Mouse (Mus musculus) limb, embryonic 14.5 days (tissue): ENCODE measurements around the gene Disp3. TPM values are rescaled to one million over a fixed set of nuclear protein-coding genes. Genes with fewer than 3 reads are reported as not detected.

Source experiments
- ATAC-seq: fragments of 200-750 bp; cut with Nextera tagmentation; 2 replicates; pipeline ENCODE4 v1.8.0; 2017; ENCODE audit warnings: low read depth, moderate number of reproducible peaks, moderate TSS enrichment; ENCODE audit not compliant: low FRiP score
- DNase-seq: peaks from one replicate; pipeline ENCODE4 v3.0.0-alpha.2; 2015; ENCODE audit warnings: low spot score
- H3K27ac ChIP-seq: fragments of 300-500 bp; sonication (generic); replicated peaks from 2 replicates; pipeline ENCODE4 v1.5.1; 2014; ENCODE audit warnings: low read depth, mild to moderate bottlenecking, low read length, moderate library complexity, mixed read lengths
- H3K27me3 ChIP-seq: fragments of 300-500 bp; sonication (generic); 2 replicates; pipeline ENCODE4 v1.6.1; 2014; ENCODE audit warnings: low read length, mixed read lengths; ENCODE audit not compliant: control insufficient read depth, insufficient read depth
- H3K36me3 ChIP-seq: fragments of 300-500 bp; sonication (generic); 2 replicates; pipeline ENCODE4 v1.6.1; 2014; ENCODE audit warnings: mild to moderate bottlenecking, low read length, moderate library complexity, mixed read lengths; ENCODE audit not compliant: control insufficient read depth, insufficient read depth
- H3K4me1 ChIP-seq: fragments of 300-500 bp; sonication (generic); 2 replicates; pipeline ENCODE4 v1.6.1; 2014; ENCODE audit warnings: antibody characterized with exemption, low read length, mixed read lengths; ENCODE audit not compliant: control insufficient read depth, insufficient read depth
- H3K4me2 ChIP-seq: fragments of 300-500 bp; sonication (generic); replicated peaks from 2 replicates; pipeline ENCODE4 v1.6.1; 2014; ENCODE audit warnings: low read depth, mild to moderate bottlenecking, low read length, moderate library complexity; ENCODE audit not compliant: severe bottlenecking
- H3K4me3 ChIP-seq: fragments of 300-500 bp; sonication (generic); replicated peaks from 2 replicates; pipeline ENCODE4 v1.5.1; 2014; ENCODE audit warnings: low read length
- H3K9ac ChIP-seq: fragments of 300-500 bp; sonication (generic); 2 replicates; pipeline ENCODE4 v1.6.1; 2014; ENCODE audit warnings: mild to moderate bottlenecking, low read depth, low read length, moderate library complexity; ENCODE audit not compliant: severe bottlenecking
- H3K9me3 ChIP-seq: fragments of 300-500 bp; sonication (generic); 2 replicates; pipeline ENCODE4 v1.6.1; 2016; ENCODE audit warnings: low read length; ENCODE audit not compliant: control insufficient read depth
- POLR2A ChIP-seq: fragments of 200-500 bp; IDR thresholded peaks from 2 replicates; pipeline ENCODE4 v1.8.0; 2012; ENCODE audit warnings: inconsistent platforms, mild to moderate bottlenecking, moderate library complexity, borderline replicate concordance; ENCODE audit not compliant: insufficient read depth, insufficient read length; ENCODE audit errors: extremely low read depth
- WGBS: fragments of 180-500 bp; shearing (Covaris S2); extraction: QIAGEN DNeasy Blood & Tissue Kit; methylation state at CpG from one replicate; pipeline ENCODE4 v1.1.7; 2014; 5-methylcytosine and 5-hydroxymethylcytosine counted together
- polyA plus RNA-seq, 2 experiments: library from polyadenylated mRNA; depleted of rRNA in 1 of 2; stranded (reverse) in 1 of 2; unstranded in 1 of 2; fragments of >200 nt; fragmentation: Nextera tagmentation in 1 of 2; extraction: Ambion mirVana in 1 of 2; gene quantifications; 2 replicates each; pipeline versions ENCODE4 v1.2.1 to v1.2.3; 2012 to 2014

The Disp3 gene
- polyA plus RNA-seq, 2 experiments, result 0.34 to 0.47 TPM

DNA sequence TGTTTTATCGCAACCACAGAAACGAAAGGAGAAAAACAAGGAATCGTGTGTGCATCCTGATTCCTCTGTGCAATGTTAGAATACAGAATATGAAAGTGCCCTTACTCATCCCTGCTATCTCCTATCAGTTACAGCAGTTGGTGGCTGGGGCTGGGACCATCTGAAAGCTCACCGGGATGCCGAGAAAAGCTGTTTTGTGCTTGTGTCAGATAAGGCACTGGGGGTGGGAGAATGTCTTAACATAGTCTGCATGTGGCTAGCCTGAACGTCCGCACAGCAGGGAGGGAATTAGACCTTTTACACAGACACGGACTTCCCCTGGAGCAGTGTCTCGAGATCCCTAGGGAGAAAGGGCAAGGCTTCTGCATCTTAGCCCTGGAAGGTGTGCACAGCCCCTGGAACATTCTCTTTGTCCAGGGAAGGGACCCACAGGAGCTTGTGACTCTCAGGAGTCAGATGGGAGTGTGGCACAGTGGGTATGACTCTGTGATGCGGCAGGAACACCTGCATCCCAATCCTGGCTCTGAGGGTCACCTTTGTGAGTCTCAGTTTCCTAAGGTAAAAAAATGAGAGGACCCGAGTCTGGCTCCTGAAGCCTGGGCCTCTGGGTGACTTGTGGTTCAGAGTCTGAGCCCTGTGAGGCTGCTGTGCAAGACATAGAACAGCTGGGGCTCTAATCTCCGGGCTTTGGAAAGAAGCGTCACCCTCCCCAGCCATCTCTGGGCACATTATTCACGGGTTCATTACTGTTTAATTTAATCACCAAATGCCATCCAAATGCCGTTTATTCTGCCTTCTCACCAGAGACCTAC, 83.5 kb downstream of the Disp3 start:
- Histone ChIP-seq H3K4me1 (no peaks in the 10 kb centered on the region), H3K9me3 (no peaks in the 10 kb centered on the region), H3K27ac (no peak overlapping the region), H3K4me3 (no peak overlapping the region), H3K9ac (no peak overlapping the region), H3K36me3 (no peaks in the 10 kb centered on the region), H3K27me3 (no peaks in the 10 kb centered on the region), H3K4me2 (no peak overlapping the region)
- TF ChIP-seq POLR2A, result no peak
- 65% methylated on average over 15 of the region's 15 CpGs for WGBS
- ATAC-seq (no peak), DNase-seq (no peak)

DNA sequence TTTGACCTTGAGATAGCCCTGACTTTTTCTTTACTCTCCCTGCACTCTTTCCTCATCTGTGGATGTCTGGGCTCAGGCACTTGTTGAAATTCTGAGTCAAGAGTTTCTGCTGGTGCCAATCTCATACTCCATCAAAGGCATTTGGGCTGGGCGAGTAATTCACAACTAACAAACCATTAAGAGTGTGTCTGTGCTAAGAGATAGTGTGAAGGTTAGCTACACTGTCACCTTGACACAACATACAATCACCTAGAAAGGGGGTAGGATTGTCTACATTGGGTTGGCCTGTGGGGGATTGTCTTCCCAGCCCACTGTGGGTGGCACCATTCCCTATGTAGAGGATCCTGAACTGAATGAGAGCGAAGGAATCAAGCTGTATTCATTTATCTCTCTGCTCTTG, 84.2 kb downstream of the Disp3 start:
- no peaks in the 10 kb centered on the region for H3K36me3 ChIP-seq
- H3K4me1 ChIP-seq, result no peaks in the 10 kb centered on the region
- H3K4me3 ChIP-seq, result no peak overlapping the region
- H3K9me3 ChIP-seq, result no peaks in the 10 kb centered on the region
- no peak for TF ChIP-seq POLR2A
- no peaks in the 10 kb centered on the region for H3K27me3 ChIP-seq
- H3K4me2 ChIP-seq, result no peak overlapping the region
- no peak overlapping the region for H3K27ac ChIP-seq
- 91% methylated on average over 2 of the region's 2 CpGs for WGBS
- H3K9ac ChIP-seq, result no peak overlapping the region
- ATAC-seq (no peak), DNase-seq (no peak)

DNA sequence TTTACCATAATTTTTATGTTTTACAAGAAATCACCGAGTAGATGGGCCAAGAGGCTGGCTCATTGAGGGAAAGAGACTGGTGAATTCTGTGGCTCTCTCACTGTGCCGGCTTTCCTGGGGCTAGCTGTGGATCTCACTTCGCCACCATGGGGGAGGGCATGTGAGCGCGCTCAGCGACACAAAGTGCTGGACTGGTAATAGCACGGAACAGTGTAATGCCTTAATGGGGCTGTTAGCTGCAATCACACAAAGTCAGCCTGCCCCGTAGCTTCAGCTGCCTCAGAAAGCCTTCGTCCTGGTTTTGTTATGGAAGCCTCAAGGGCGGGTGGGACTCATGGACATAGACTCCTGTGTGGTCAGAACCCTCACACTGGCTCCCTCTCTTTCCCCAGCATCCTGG, 89.0 kb downstream of the Disp3 start:
- TF ChIP-seq POLR2A, result no peak
- no peak overlapping the region for H3K27ac ChIP-seq
- H3K27me3 ChIP-seq, result no peaks in the 10 kb centered on the region
- H3K9ac ChIP-seq, result no peak overlapping the region
- H3K9me3 ChIP-seq, result no peaks in the 10 kb centered on the region
- ATAC-seq, result no peak
- 36% methylated on average over 10 of the region's 10 CpGs for WGBS
- H3K36me3 ChIP-seq, result no peaks in the 10 kb centered on the region
- DNase-seq, result no peak
- H3K4me2 ChIP-seq, result no peak overlapping the region
- H3K4me3 ChIP-seq, result no peak overlapping the region
- H3K4me1 ChIP-seq, result no peaks in the 10 kb centered on the region

DNA sequence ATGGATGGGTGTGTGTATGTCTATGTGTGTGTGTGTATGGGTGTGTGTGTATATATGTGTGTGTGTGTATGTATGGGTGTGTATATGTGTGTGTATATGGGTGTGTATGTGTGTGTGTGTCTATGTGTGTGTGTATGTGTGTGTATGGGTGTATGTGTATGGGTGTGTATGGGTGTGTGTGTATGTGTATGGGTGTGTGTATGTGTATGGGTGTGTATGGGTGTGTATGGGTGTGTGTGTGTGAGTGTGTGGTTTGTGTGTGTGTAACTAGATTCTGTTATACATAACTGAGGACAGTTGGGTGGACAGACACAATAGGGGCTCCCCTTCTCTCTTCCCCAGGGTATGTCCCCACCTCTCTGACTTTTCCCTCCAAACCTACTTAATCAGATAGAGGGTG, 93.4 kb downstream of the Disp3 start:
- Histone ChIP-seq H3K36me3 (no peaks in the 10 kb centered on the region), H3K9me3 (no peaks in the 10 kb centered on the region), H3K27me3 (no peaks in the 10 kb centered on the region), H3K4me2 (no peak overlapping the region), H3K4me3 (no peak overlapping the region), H3K4me1 (no peaks in the 10 kb centered on the region), H3K9ac (no peak overlapping the region), H3K27ac (no peak overlapping the region)
- DNase-seq (no peak), ATAC-seq (no peak)
- no peak for TF ChIP-seq POLR2A

DNA sequence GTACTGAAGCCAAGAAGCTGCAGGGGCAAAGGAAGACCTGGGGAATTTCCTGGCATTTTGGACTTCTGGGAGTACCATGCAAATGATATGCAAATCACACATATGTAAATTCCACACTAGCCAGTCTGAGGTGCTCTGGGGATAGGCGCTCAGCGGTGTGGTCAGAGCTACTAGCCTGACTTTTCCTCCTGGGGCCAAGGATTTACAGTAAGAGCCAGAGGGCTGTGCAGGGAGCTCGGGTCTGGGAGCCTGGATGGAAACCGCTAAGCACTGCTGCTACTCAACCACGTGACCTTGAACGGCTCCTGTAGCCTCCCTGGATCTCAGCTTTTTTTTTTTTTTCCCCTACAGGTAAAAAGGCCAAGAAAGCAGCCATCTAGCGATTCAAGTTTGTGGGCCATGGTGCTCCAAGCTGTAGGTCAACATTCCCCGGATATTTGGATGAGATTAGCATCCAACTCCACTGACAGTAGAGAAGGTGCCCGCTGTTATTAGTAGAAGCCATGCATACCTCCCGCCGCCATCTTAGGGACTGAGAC, 95.0 kb downstream of the Disp3 start:
- no peak overlapping the region for H3K9ac ChIP-seq
- H3K4me3 ChIP-seq, result no peak overlapping the region
- no peak for TF ChIP-seq POLR2A
- no peaks in the 10 kb centered on the region for H3K27me3 ChIP-seq
- H3K36me3 ChIP-seq, result no peaks in the 10 kb centered on the region
- H3K27ac ChIP-seq, result no peak overlapping the region
- WGBS, result 29% methylated on average over 11 of the region's 11 CpGs
- no peaks in the 10 kb centered on the region for H3K9me3 ChIP-seq
- DNase-seq (no peak), ATAC-seq (no peak)
- no peaks in the 10 kb centered on the region for H3K4me1 ChIP-seq
- no peak overlapping the region for H3K4me2 ChIP-seq

Other genes with a start within 250 kb of the Disp3 start
- 22.5 and 28.1 TPM in 2 replicates for gene Clcn6, start 249.1 kb downstream of the Disp3 start, polyA plus RNA-seq (2012; rRNA removed)
- 5.2 and 6.9 TPM in 2 replicates for gene Clcn6, start 249.1 kb downstream of the Disp3 start, polyA plus RNA-seq (2014; fragmentation: Nextera tagmentation; extraction: Ambion mirVana)
- 37.4 and 44.8 TPM in 2 replicates for gene Mthfr, start 248.9 kb downstream of the Disp3 start, polyA plus RNA-seq (2012; rRNA removed)
- gene Mthfr, start 248.9 kb downstream of the Disp3 start, polyA plus RNA-seq (2014; fragmentation: Nextera tagmentation; extraction: Ambion mirVana), result 18.9 and 21.0 TPM in 2 replicates
- 11.0 and 14.6 TPM in 2 replicates for gene Agtrap, start 199.9 kb downstream of the Disp3 start, polyA plus RNA-seq (2012; rRNA removed)
- gene Agtrap, start 199.9 kb downstream of the Disp3 start, polyA plus RNA-seq (2014; fragmentation: Nextera tagmentation; extraction: Ambion mirVana), result 17.6 and 20.1 TPM in 2 replicates
- gene Mad2l2, start 157.6 kb downstream of the Disp3 start, polyA plus RNA-seq (2012; rRNA removed), result 55.9 and 56.9 TPM in 2 replicates
- gene Mad2l2, start 157.6 kb downstream of the Disp3 start, polyA plus RNA-seq (2014; fragmentation: Nextera tagmentation; extraction: Ambion mirVana), result 66.0 and 77.8 TPM in 2 replicates
- gene Draxin, start 157.3 kb downstream of the Disp3 start, polyA plus RNA-seq (2012; rRNA removed), result 1.5 and 1.7 TPM in 2 replicates
- gene Draxin, start 157.3 kb downstream of the Disp3 start, polyA plus RNA-seq (2014; fragmentation: Nextera tagmentation; extraction: Ambion mirVana), result 0.45 and 0.50 TPM in 2 replicates
- 12.4 and 13.9 TPM in 2 replicates for gene Fbxo6, start 135.8 kb downstream of the Disp3 start, polyA plus RNA-seq (2012; rRNA removed)
- gene Fbxo6, start 135.8 kb downstream of the Disp3 start, polyA plus RNA-seq (2014; fragmentation: Nextera tagmentation; extraction: Ambion mirVana), result 15.5 and 16.4 TPM in 2 replicates
- gene Fbxo44, start 127.5 kb downstream of the Disp3 start, polyA plus RNA-seq (2012; rRNA removed), result 21.1 and 24.7 TPM in 2 replicates
- 8.1 and 10.8 TPM in 2 replicates for gene Fbxo44, start 127.5 kb downstream of the Disp3 start, polyA plus RNA-seq (2014; fragmentation: Nextera tagmentation; extraction: Ambion mirVana)
- gene Fbxo2, start 127.3 kb downstream of the Disp3 start, polyA plus RNA-seq (2012; rRNA removed), result 4.2 and 4.4 TPM in 2 replicates
- 4.3 and 6.7 TPM in 2 replicates for gene Fbxo2, start 127.3 kb downstream of the Disp3 start, polyA plus RNA-seq (2014; fragmentation: Nextera tagmentation; extraction: Ambion mirVana)
- gene Ubiad1, start 156.8 kb upstream of the Disp3 start, polyA plus RNA-seq (2012; rRNA removed), result 15.0 and 18.0 TPM in 2 replicates
- 14.0 and 18.2 TPM in 2 replicates for gene Ubiad1, start 156.8 kb upstream of the Disp3 start, polyA plus RNA-seq (2014; fragmentation: Nextera tagmentation; extraction: Ambion mirVana)
- gene Mtor, start 160.6 kb upstream of the Disp3 start, polyA plus RNA-seq (2012; rRNA removed), result 18.0 and 20.3 TPM in 2 replicates
- gene Mtor, start 160.6 kb upstream of the Disp3 start, polyA plus RNA-seq (2014; fragmentation: Nextera tagmentation; extraction: Ambion mirVana), result 18.5 and 21.6 TPM in 2 replicates
- 1.4 and 2.2 TPM in 2 replicates for gene Angptl7, start 212.5 kb upstream of the Disp3 start, polyA plus RNA-seq (2012; rRNA removed)
- gene Angptl7, start 212.5 kb upstream of the Disp3 start, polyA plus RNA-seq (2014; fragmentation: Nextera tagmentation; extraction: Ambion mirVana), result 1.6 and 1.9 TPM in 2 replicates